Mouse (Mus musculus): Measurements from ENCODE around the gene Sel1l2. TPM values are rescaled to one million over a fixed set of nuclear protein-coding genes. Genes with fewer than 3 reads are reported as not detected.

Sel1l2 gene
- not detected in 2 replicates for polyA plus RNA-seq (2012; rRNA removed)

GRCm38 (mm10) chr2:140389525-140389924 is at the start of gene Sel1l2:
Gene Sel1l2, minus strand, starts transcription at chr2:140389706.
- no peak for DNase-seq (ENCODE audit: extremely low spot score in 1 of 2, low spot score in 1 of 2)

GRCm38 (mm10) chr2:140439081-140439480 is 49.6 kb upstream of the Sel1l2 start:
- DNase-seq (ENCODE audit: extremely low spot score in 1 of 2, low spot score in 1 of 2): no peak

- peak in 1 of 2 experiments; percentile 81 for DNase-seq (ENCODE audit: extremely low spot score in 1 of 2, low spot score in 1 of 2)
Observed at GRCm38 (mm10) chr2:140427283-140427682, 37.8 kb upstream of the Sel1l2 start.

- DNase-seq (ENCODE audit: extremely low spot score in 1 of 2, low spot score in 1 of 2): no peak
Observed at GRCm38 (mm10) chr2:140425844-140426243, 36.3 kb upstream of the Sel1l2 start.

- DNase-seq (ENCODE audit: extremely low spot score in 1 of 2, low spot score in 1 of 2): peak; percentile 4 to 11
Observed at GRCm38 (mm10) chr2:140395744-140396231, 6.3 kb upstream of the Sel1l2 start.

GRCm38 (mm10) chr2:140395179-140395578 is 5.7 kb upstream of the Sel1l2 start, which contains the start of gene Macrod2:
Gene Macrod2, plus strand, starts transcription at chr2:140395309.
- DNase-seq (ENCODE audit: extremely low spot score in 1 of 2, low spot score in 1 of 2): peak; percentile 97 to 98

- no peak for DNase-seq (ENCODE audit: extremely low spot score in 1 of 2, low spot score in 1 of 2)
Observed at GRCm38 (mm10) chr2:140364804-140365203, 24.7 kb downstream of the Sel1l2 start.

- DNase-seq (ENCODE audit: extremely low spot score in 1 of 2, low spot score in 1 of 2): no peak
Observed at GRCm38 (mm10) chr2:140359905-140360304, 29.6 kb downstream of the Sel1l2 start.

- DNase-seq (ENCODE audit: extremely low spot score in 1 of 2, low spot score in 1 of 2): no peak
Observed at GRCm38 (mm10) chr2:140342394-140342793, 47.1 kb downstream of the Sel1l2 start.

- DNase-seq (ENCODE audit: extremely low spot score in 1 of 2, low spot score in 1 of 2): no peak
Observed at GRCm38 (mm10) chr2:140330508-140331306, 58.8 kb downstream of the Sel1l2 start.

GRCm38 (mm10) chr2:140302976-140303708 is 86.4 kb downstream of the Sel1l2 start:
- no peak for DNase-seq (ENCODE audit: extremely low spot score in 1 of 2, low spot score in 1 of 2)

GRCm38 (mm10) chr2:140297155-140297554 is 92.4 kb downstream of the Sel1l2 start:
- DNase-seq (ENCODE audit: extremely low spot score in 1 of 2, low spot score in 1 of 2): no peak

- peak in 1 of 2 experiments; percentile 57 for DNase-seq (ENCODE audit: extremely low spot score in 1 of 2, low spot score in 1 of 2)
Observed at GRCm38 (mm10) chr2:140293820-140294219, 95.7 kb downstream of the Sel1l2 start.

- DNase-seq (ENCODE audit: extremely low spot score in 1 of 2, low spot score in 1 of 2): no peak
Observed at GRCm38 (mm10) chr2:140280808-140281207, 108.7 kb downstream of the Sel1l2 start.

GRCm38 (mm10) chr2:140255595-140256141 is 133.8 kb downstream of the Sel1l2 start:
- DNase-seq (ENCODE audit: extremely low spot score in 1 of 2, low spot score in 1 of 2): no peak

- DNase-seq (ENCODE audit: extremely low spot score in 1 of 2, low spot score in 1 of 2): no peak
Observed at GRCm38 (mm10) chr2:140254256-140254655, 135.2 kb downstream of the Sel1l2 start.

- no peak for DNase-seq (ENCODE audit: extremely low spot score in 1 of 2, low spot score in 1 of 2)
Observed at GRCm38 (mm10) chr2:140243105-140243504, 146.4 kb downstream of the Sel1l2 start.

GRCm38 (mm10) chr2:140242398-140242797 is 147.1 kb downstream of the Sel1l2 start:
- no peak for DNase-seq (ENCODE audit: extremely low spot score in 1 of 2, low spot score in 1 of 2)

- DNase-seq (ENCODE audit: extremely low spot score in 1 of 2, low spot score in 1 of 2): no peak
Observed at GRCm38 (mm10) chr2:140237245-140237644, 152.3 kb downstream of the Sel1l2 start.

- peak; percentile 28 to 35 for DNase-seq (ENCODE audit: extremely low spot score in 1 of 2, low spot score in 1 of 2)
Observed at GRCm38 (mm10) chr2:140230295-140230694, 159.2 kb downstream of the Sel1l2 start.

- no peak for DNase-seq (ENCODE audit: extremely low spot score in 1 of 2, low spot score in 1 of 2)
Observed at GRCm38 (mm10) chr2:140220325-140220724, 169.2 kb downstream of the Sel1l2 start.
